Mouse (Mus musculus) thymus, adult 18-20 months (tissue): ENCODE results near the gene Rwdd3.

Experiments used
- DNase-seq, 2 experiments: peaks; one replicate each; pipeline ENCODE4 v3.0.0; 2022; ENCODE audit warnings: mixed read lengths in 2 of 2

Gene Rwdd3

GRCm38 (mm10) chr3:121171243-121171871 is at the start of gene Rwdd3:
TSS of gene Rwdd3 (minus strand) at chr3:121171695.
- peak; percentile 87 for DNase-seq

GRCm38 (mm10) chr3:121217011-121217410 is 45.5 kb upstream of the Rwdd3 start:
- DNase-seq, result no peak

- DNase-seq, result peak in 1 of 2 experiments; percentile 36
Measured at GRCm38 (mm10) chr3:121213501-121213900, 42.0 kb upstream of the Rwdd3 start.

- DNase-seq, result no peak
Measured at GRCm38 (mm10) chr3:121212156-121212555, 40.7 kb upstream of the Rwdd3 start.

DNA sequence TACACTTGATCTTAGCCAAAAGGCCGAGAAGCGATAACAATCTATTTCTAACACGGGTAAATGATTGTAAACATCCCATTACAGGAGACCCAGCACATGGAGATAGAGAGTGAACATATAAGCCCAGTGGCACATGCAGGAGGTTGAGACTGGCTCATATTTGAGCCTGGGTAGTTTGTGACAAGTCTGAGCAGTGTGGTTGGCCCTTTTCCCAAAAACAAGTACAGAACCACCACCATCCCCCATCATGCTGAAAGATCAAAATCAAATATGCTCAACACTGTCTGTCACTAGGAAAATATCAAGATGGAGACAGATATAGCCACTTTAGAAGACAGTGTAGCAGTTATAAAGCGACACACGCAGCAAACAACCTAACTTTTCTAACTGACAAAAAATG is 37.5 kb upstream of the Rwdd3 start:
- no peak for DNase-seq

DNA sequence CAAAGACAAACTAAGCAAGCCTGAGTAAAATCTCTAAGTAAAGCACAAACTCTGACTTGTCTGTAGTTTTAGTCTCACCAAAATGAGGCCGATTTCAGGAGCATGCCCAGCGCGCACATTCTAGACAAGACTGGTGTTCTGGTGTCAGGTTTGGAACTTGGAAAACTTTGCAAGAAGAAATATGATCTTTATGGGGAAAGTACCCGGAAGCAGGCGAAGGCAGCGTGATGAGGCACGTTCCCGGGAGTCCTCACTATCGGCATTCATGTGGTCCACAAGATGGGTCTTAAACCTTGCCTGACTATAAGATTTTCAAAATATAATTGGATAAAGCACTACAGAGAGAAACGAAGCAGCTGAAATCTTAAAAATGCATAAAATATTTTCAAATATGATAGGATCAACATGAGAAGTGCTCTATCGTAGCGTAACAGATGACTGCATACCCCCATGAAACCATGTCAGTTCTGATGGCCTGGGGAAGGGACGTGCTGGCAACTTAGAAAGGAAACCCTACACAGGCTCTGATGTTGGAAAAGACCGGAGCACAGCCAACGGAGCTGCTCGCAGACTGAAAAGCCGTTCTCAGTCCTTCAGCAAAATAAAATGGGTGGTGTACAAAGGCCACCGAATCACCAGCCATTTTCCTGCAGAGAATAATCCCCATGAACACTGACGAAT is 34.8 kb upstream of the Rwdd3 start:
- DNase-seq, result no peak

DNA sequence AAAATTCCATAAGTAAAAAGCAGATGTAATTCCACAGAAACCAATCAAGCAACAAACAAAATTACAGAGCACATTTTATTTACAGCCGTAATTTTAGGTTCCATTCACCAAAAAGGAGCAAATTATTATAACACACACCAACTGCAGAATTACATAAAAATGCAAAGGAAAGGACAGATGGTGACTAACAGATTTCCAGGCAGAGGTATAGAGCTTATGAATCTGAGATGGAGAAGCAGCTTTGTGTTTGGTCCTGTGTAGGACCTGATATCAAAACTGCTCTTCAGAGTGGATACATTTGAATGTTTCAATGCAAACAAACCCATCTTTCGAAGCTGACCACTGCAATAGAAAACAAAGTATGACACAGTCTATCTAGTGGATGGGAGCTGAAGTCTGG is 31.1 kb upstream of the Rwdd3 start:
- no peak for DNase-seq

GRCm38 (mm10) chr3:121201012-121201747 is 29.7 kb upstream of the Rwdd3 start:
- DNase-seq, result no peak

DNA sequence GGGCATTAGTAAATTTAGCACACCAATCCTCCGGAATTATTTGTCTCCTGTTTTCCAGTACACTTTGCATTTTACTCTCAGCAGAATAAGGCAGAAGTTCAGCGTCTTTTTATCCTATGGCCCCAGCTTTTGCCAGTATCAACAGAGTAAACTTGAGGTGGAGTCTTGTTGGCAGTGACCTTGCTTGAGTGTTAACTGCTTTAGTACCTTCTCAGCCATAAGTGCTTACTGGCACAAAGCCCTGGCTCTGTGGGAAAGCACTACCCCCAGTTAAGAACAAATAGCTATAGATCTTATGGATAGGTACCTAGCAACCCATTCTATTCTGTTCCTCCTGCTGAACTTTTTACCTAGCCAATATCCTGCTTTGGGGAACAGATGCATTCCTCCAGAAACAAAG is 17.7 kb upstream of the Rwdd3 start:
- DNase-seq, result no peak

GRCm38 (mm10) chr3:121187510-121187909 is 16.0 kb upstream of the Rwdd3 start:
- no peak for DNase-seq

- no peak for DNase-seq
Measured at GRCm38 (mm10) chr3:121186925-121187324, 15.4 kb upstream of the Rwdd3 start.

GRCm38 (mm10) chr3:121185197-121185596 is 13.7 kb upstream of the Rwdd3 start:
- DNase-seq, result no peak

DNA sequence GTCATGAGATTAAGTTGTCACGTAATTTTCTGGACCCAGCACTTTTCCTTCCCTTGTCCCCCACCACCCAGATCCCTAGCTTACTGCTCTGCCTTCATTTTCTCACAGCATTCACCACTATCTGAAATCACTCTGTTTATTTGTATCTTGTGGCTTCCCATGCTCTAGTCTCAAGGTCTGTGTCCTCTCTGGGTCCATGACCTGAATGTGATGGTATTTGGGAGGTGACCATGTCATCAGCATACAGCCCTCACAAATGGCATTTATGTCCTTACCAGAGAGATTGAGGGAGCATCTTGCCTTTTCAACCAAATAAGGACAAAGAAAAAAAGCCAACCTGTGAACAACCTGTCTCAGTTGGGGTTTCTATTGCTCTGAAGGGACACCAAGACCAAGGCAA is 4.5 kb upstream of the Rwdd3 start:
- no peak for DNase-seq

DNA sequence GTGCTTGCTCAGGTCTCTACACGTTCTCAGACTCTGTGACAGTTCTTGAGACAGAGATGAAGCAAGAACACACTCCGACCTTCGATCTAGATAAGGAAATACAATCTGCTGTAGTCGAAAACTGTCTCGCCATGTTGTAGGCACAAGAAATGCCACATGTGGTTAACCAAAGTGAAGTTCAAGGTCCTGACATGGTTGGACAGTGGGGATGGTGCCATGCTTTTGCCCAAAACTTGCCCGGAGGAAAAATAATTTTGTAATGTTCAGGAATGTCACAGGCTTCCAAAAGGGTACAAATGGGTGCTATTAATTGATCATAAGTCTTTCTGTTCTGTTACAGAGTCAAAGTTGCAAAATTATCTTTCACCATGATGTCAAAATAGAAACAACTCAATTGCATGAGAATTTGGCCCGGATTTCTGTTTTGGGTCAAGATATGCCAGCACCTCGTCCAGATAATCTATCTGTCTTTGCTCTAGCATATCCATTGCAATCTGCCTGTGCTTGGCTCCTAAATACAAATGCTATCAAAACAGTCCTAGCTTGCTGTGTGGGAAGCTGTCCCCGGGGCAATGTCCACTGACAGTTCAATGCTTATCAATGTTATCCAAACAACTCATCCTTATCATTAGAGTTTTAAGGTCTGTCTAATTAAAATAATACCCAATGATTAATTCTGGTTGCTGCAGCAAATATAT is 2.9 kb upstream of the Rwdd3 start:
- no peak for DNase-seq

- no peak for DNase-seq
Measured at GRCm38 (mm10) chr3:121172718-121173117, 1.2 kb upstream of the Rwdd3 start.

DNA sequence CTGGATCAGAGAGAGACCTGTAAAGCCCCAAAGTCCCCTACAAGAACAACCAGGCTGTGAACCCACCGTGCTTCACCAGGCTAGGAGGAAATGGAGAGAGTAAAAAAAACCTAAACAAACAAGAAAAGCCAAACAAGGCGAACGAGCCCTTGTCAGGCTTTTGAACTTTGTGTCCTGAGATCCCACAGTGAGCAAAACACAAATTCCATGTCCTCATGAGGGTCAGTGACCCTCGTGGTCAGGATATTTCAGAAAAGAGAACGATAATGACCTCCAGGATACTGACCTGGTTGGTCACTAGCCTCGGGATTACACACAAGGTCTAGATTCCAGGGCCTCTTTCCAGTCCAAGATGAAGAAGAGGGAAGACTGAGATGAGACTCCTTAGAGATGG is 374 bp upstream of the Rwdd3 start:
- DNase-seq, result no peak

- no peak for DNase-seq
Measured at GRCm38 (mm10) chr3:121170631-121171030, 864 bp downstream of the Rwdd3 start.

DNA sequence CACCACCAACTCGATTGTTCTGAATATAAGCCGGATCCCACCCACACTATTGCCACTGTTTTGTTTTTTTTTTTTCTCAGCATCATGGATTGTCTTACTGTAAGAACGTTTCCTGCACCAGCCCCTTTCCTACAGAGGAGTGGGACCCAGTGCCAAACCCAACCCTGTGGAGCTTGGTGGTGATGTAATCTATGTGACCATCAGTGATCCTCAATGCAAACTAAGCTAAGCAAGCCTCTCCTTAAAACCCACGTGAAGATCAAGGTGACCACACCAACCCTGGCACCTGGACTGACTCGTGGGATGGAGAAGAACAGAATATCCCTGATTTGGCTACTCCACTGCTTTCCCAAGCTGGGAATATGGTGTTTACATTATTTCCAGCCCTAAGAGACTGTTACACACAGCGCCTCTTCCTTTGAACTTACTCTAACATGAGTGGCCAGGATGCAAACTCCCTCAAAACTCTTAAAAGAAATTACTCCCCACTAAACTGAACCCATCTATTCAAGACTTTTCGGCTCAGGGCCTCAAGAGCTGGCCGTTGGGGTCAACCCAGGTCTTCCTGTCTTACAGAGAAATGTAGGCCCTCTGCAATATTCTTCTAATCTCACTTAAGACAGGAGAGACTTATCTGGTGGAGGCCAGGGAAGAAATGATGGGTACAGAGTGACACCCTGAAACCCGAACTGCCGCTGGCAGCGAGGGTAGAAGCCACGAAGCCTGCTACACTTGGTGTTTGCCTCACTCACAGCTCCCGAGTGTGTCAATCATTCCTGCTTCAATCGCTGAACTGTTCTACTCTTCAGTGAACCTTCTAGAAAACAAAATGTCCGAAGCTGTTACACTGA is 2.2 kb downstream of the Rwdd3 start:
- no peak for DNase-seq

GRCm38 (mm10) chr3:121168581-121168980 is 2.9 kb downstream of the Rwdd3 start:
- DNase-seq, result no peak

DNA sequence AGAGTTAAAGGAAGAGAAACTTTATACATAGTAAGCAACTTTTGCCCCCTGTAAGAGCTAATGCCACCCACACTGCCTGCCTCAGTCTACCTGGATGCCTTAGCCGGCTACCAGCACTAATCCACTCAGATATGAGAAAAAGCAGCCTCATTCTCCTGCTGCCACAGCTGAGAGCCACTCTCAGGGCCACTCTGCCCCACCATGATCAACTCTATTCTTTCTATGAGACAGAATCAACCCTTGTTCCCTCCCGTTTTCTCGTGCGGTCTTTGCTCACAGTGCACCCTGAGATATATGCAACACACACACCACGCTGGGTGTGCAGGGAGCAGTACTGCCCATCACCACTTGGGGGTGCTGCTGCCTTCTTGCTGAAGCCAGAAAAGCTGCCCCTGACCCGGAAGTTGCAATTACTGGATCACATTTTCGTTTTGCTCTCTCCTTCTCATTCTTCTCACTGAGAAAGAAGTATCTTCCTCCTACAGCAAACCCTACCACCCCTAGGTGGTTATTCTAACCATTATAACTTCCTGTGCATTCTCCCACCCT is 8.2 kb downstream of the Rwdd3 start:
- peak; percentile 49 to 56 for DNase-seq

GRCm38 (mm10) chr3:121161661-121162060 is 9.8 kb downstream of the Rwdd3 start:
- DNase-seq, result no peak

GRCm38 (mm10) chr3:121160424-121160823 is 11.1 kb downstream of the Rwdd3 start:
- DNase-seq, result no peak
